Mouse (Mus musculus) small intestine, adult 2 months (tissue): Measurements from ENCODE around the gene Cstf2t. TPM values are rescaled to one million over a fixed set of nuclear protein-coding genes. Genes with fewer than 3 reads are reported as not detected.

Experiments
- H3K27ac ChIP-seq: fragments of 200-500 bp; 2 replicates; pipeline ENCODE4 v1.5.1; 2012; ENCODE audit warnings: low read depth, low read length, control low read depth, inconsistent platforms; ENCODE audit not compliant: insufficient read depth
- H3K27me3 ChIP-seq: fragments of 200-500 bp; 2 replicates; pipeline ENCODE4 v1.6.1; 2012; ENCODE audit warnings: mild to moderate bottlenecking, moderate library complexity, low read length, inconsistent platforms; ENCODE audit not compliant: control insufficient read depth, insufficient read depth
- H3K36me3 ChIP-seq: fragments of 200-500 bp; 2 replicates; pipeline ENCODE4 v1.6.1; 2012; ENCODE audit warnings: mild to moderate bottlenecking, low read length, control low read depth, inconsistent platforms; ENCODE audit not compliant: control insufficient read depth, insufficient read depth
- H3K4me1 ChIP-seq: fragments of 200-500 bp; 2 replicates; pipeline ENCODE4 v1.6.1; 2012; ENCODE audit warnings: low read length, inconsistent platforms, mixed read lengths; ENCODE audit not compliant: control insufficient read depth, insufficient read depth, insufficient read length
- H3K4me3 ChIP-seq: fragments of 200-500 bp; 2 replicates; pipeline ENCODE4 v1.5.1; 2012; ENCODE audit warnings: low read depth, mild to moderate bottlenecking, control low read depth, inconsistent platforms, low read length, moderate library complexity
- CTCF ChIP-seq: fragments of 200-500 bp; IDR thresholded peaks from 2 replicates; pipeline ENCODE4 v1.5.1; 2012; ENCODE audit warnings: low read depth, mild to moderate bottlenecking, control low read depth, inconsistent platforms, low read length, moderate library complexity, mixed read lengths; ENCODE audit not compliant: insufficient replicate concordance, insufficient read length; ENCODE audit errors: extremely low read depth
- POLR2A ChIP-seq: fragments of 200-500 bp; IDR thresholded peaks from 2 replicates; pipeline ENCODE4 v1.6.1; 2012; ENCODE audit warnings: low read depth, mild to moderate bottlenecking, control low read depth, inconsistent platforms, low read length, moderate library complexity
- WGBS: fragments of 180-500 bp; shearing (Covaris S2); methylation state at CpG from one replicate; pipeline ENCODE4 v1.1.7; 2018; 5-methylcytosine and 5-hydroxymethylcytosine counted together
- polyA plus RNA-seq: library from polyadenylated mRNA; depleted of rRNA; stranded (reverse); fragments of >200 nt; gene quantifications from 2 replicates; pipeline ENCODE4 v1.2.3, GENCODE M21; 2012

Cstf2t gene
- polyA plus RNA-seq, 1 experiment, result 5.2 TPM

DNA sequence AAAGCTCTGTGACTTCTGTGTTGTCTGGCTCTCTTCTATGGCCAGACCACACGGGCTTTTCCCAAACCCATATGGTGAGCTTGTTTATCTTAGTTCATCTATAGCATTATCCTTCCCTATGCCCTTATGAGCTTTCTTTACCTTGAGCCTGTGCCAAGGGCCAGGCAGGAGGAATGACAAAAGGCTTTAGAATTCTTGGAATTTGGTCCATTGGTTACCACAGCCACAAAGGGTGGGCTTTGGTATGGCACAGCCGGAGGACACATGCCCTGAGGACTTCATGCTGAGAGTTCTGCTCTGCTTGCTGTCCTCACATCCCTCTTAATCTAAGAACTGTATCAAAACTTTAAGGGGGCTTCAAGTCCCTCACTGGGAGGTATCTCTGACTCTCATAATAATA lies 53.7 kb downstream of the Cstf2t start:
- no peaks in the 10 kb centered on the region for H3K36me3 ChIP-seq
- H3K4me1 ChIP-seq, result no peaks in the 10 kb centered on the region
- TF ChIP-seq POLR2A, result no peak
- no peak for TF ChIP-seq CTCF
- H3K27ac ChIP-seq, result no peak overlapping the region
- 39% methylated on average over 2 of the region's 2 CpGs for WGBS
- H3K4me3 ChIP-seq, result no peak overlapping the region
- H3K27me3 ChIP-seq, result no peaks in the 10 kb centered on the region
